Mouse (Mus musculus): Measurements from ENCODE around the gene Ets2.
"Not testable (repeated sequence)": the region's sequence is repeated elsewhere in the genome, so short reads cannot be mapped to it uniquely, and the experiment has no call there.

Ets2 gene

GRCm38 (mm10) chr16:95699721-95700120 is 2.2 kb upstream of the Ets2 start:
- no peak for DNase-seq (ENCODE audit: low spot score)

GRCm38 (mm10) chr16:95700224-95700623 is 1.7 kb upstream of the Ets2 start:
- DNase-seq (ENCODE audit: low spot score): no peak

GRCm38 (mm10) chr16:95702562-95703545 is 979 bp downstream of the Ets2 start:
- peak; percentile 31 for DNase-seq (ENCODE audit: low spot score)

GRCm38 (mm10) chr16:95703958-95704357 is 2.1 kb downstream of the Ets2 start:
- DNase-seq (ENCODE audit: low spot score): no peak

GRCm38 (mm10) chr16:95704662-95705330 is 2.9 kb downstream of the Ets2 start:
- no peak for DNase-seq (ENCODE audit: low spot score)

- no peak for DNase-seq (ENCODE audit: low spot score)
These were observed 3.9 kb downstream of the Ets2 start for GRCm38 (mm10) chr16:95705771-95706170.

GRCm38 (mm10) chr16:95708211-95709004 is 6.5 kb downstream of the Ets2 start:
- DNase-seq (ENCODE audit: low spot score): no peak

GRCm38 (mm10) chr16:95709175-95709574 is 7.3 kb downstream of the Ets2 start:
- DNase-seq (ENCODE audit: low spot score): no peak

- DNase-seq (ENCODE audit: low spot score): no peak
These were observed 8.3 kb downstream of the Ets2 start for GRCm38 (mm10) chr16:95710129-95710528.

GRCm38 (mm10) chr16:95712121-95712520 is 10.2 kb downstream of the Ets2 start:
- DNase-seq (ENCODE audit: low spot score): no peak

GRCm38 (mm10) chr16:95713077-95713476 is 11.2 kb downstream of the Ets2 start:
- DNase-seq (ENCODE audit: low spot score): not testable (repeated sequence)

GRCm38 (mm10) chr16:95715026-95715425 is 13.2 kb downstream of the Ets2 start:
- DNase-seq (ENCODE audit: low spot score): no peak

GRCm38 (mm10) chr16:95716061-95716706 is 14.3 kb downstream of the Ets2 start:
- DNase-seq (ENCODE audit: low spot score): no peak

- DNase-seq (ENCODE audit: low spot score): no peak
These were observed 15.8 kb downstream of the Ets2 start for GRCm38 (mm10) chr16:95717631-95718030.

GRCm38 (mm10) chr16:95718119-95718518 is 16.2 kb downstream of the Ets2 start:
- DNase-seq (ENCODE audit: low spot score): no peak

- DNase-seq (ENCODE audit: low spot score): no peak
These were observed 18.7 kb downstream of the Ets2 start for GRCm38 (mm10) chr16:95720532-95720931.

GRCm38 (mm10) chr16:95724251-95724650 is 22.4 kb downstream of the Ets2 start:
- no peak for DNase-seq (ENCODE audit: low spot score)

GRCm38 (mm10) chr16:95724776-95725175 is 22.9 kb downstream of the Ets2 start:
- DNase-seq (ENCODE audit: low spot score): no peak

- no peak for DNase-seq (ENCODE audit: low spot score)
These were observed 24.9 kb downstream of the Ets2 start for GRCm38 (mm10) chr16:95726802-95727201.

- DNase-seq (ENCODE audit: low spot score): no peak
These were observed 26.9 kb downstream of the Ets2 start for GRCm38 (mm10) chr16:95728453-95729435.

- DNase-seq (ENCODE audit: low spot score): no peak
These were observed 27.9 kb downstream of the Ets2 start for GRCm38 (mm10) chr16:95729775-95730174.
